Mouse (Mus musculus) ES-E14 (cell line): ENCODE results near the gene Dohh. TPM values are rescaled to one million over a fixed set of nuclear protein-coding genes. Genes with fewer than 3 reads are reported as not detected.

ENCODE experiments used
- DNase-seq: peaks from one replicate; pipeline ENCODE4 v3.0.0-alpha.2; 2013; ENCODE audit warnings: low read depth, low spot score
- H3K27ac ChIP-seq: 2 replicates; pipeline ENCODE4 v1.5.1; 2012; ENCODE audit warnings: low read depth, mild to moderate bottlenecking, low read length, moderate library complexity, mixed read lengths; ENCODE audit not compliant: poor library complexity, insufficient read depth, severe bottlenecking
- H3K36me3 ChIP-seq: 2 replicates; pipeline ENCODE4 v1.6.1; 2012; ENCODE audit warnings: mild to moderate bottlenecking, low read length, moderate library complexity, mixed read lengths; ENCODE audit not compliant: control insufficient read depth, poor library complexity, insufficient read depth, severe bottlenecking
- H3K4me1 ChIP-seq, 2 experiments: fragments of 150-350 bp in 1 of 2; sonication (generic) in 1 of 2; 2 replicates each; pipeline ENCODE4 v1.6.1; 2012; ENCODE audit warnings: low read length in 2 of 2, mild to moderate bottlenecking in 1 of 2, mixed read lengths in 1 of 2; ENCODE audit not compliant: control insufficient read depth in 2 of 2, insufficient read depth in 2 of 2, poor library complexity in 1 of 2
- H3K4me3 ChIP-seq, 2 experiments: fragments of 150-350 bp in 1 of 2; sonication (generic) in 1 of 2; 2 replicates each; pipeline ENCODE4 v1.5.1; 2012; ENCODE audit warnings: low read length in 2 of 2, low read depth in 1 of 2, mild to moderate bottlenecking in 1 of 2, mixed read lengths in 1 of 2; ENCODE audit not compliant: insufficient read depth in 1 of 2, poor library complexity in 1 of 2, severe bottlenecking in 1 of 2
- H3K9ac ChIP-seq: 2 replicates; pipeline ENCODE4 v1.6.1; 2012; ENCODE audit warnings: low read depth, mild to moderate bottlenecking, low read length, mixed read lengths; ENCODE audit not compliant: poor library complexity, insufficient read depth, severe bottlenecking
- H3K9me3 ChIP-seq: fragments of 150-350 bp; sonication (generic); 2 replicates; pipeline ENCODE4 v1.6.1; 2012; ENCODE audit warnings: low read depth, mild to moderate bottlenecking, low read length; ENCODE audit not compliant: control insufficient read depth, insufficient read depth
- CHD2 ChIP-seq: IDR thresholded peaks from 2 replicates; pipeline ENCODE4 v1.6.1; 2014; ENCODE audit warnings: mild to moderate bottlenecking, low read depth, low read length, inconsistent platforms
- HCFC1 ChIP-seq: IDR thresholded peaks from 2 replicates; pipeline ENCODE4 v1.6.1; 2012; ENCODE audit warnings: low read length, inconsistent platforms, borderline replicate concordance; ENCODE audit not compliant: insufficient read depth
- MAFK ChIP-seq: IDR thresholded peaks from 2 replicates; pipeline ENCODE4 v1.6.1; 2014; ENCODE audit warnings: mild to moderate bottlenecking, low read depth, low read length, inconsistent platforms; ENCODE audit not compliant: insufficient read depth
- ZC3H11A ChIP-seq: IDR thresholded peaks from 2 replicates; pipeline ENCODE4 v1.6.1; 2012; ENCODE audit warnings: low read depth, mild to moderate bottlenecking, inconsistent platforms, low read length, borderline replicate concordance
- ZNF384 ChIP-seq: IDR thresholded peaks from 2 replicates; pipeline ENCODE4 v1.6.1; 2012; ENCODE audit warnings: low read depth, low read length, inconsistent platforms
- in situ Hi-C, 2 experiments: fragments of 600-800 bp; cut with MboI; formaldehyde crosslinking; loops; one replicate each; pipeline ENCODE4 v1.15.1; 2025; ENCODE audit warnings: low sequenced_read_pairs in 2 of 2, inconsistent platforms in 1 of 2; ENCODE audit not compliant: unreplicated experiment in 2 of 2
- total RNA-seq: library from RNA; depleted of rRNA; stranded (reverse); fragments of 300-350 nt; gene quantifications from 2 replicates; pipeline ENCODE4 v1.2.3, GENCODE M21; 2012

Dohh gene
- total RNA-seq, 1 experiment, result 168 TPM

DNA sequence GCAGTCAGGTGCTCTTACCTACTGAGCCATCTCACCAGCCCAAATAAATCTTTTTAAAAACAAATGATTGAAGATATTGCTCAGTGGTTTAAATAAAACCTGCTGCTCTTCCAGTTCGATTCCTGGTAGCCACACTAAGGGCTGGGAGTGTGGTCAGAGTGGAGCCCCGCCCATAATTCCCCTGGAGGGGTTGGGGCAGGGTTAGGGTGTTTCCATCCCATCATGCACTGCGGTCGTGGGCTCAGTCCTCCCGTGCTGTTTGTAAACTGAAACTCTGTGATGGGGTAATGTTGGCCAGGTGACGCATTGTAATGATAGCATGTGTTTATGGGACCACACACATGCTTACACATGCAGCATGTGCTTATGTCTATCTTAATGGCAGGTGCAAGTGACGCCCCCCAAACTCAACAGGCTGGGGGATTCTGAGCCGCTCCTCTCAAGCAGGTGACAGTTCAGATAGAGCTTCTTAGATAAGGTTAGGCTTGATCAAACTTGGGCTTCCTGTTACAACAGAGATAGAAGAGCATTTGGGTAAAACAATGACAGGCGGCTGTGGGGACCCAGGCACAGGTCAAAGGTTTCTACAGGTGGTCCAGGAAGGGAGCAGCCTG is 32.4 kb upstream of the Dohh start:
- no peaks in the 10 kb centered on the region for H3K36me3 ChIP-seq
- H3K9ac ChIP-seq, result peak overlapping the region; percentile 49; the same call in 1 of the 2 replicates
- peaks cover 11 to 23% of the 10 kb centered on the region in 2 experiments; a peak in 3 of 4 replicates for H3K4me1 ChIP-seq
- TF ChIP-seq MAFK, result no peak
- TF ChIP-seq ZC3H11A, result no peak
- peak; percentile 81 for DNase-seq
- peak overlapping the region; percentile 1; the same call in 1 of the 2 replicates for H3K27ac ChIP-seq
- in situ Hi-C loops, result no loop called here
- H3K4me3 ChIP-seq, result peak overlapping the region; percentile 35 to 62
- no peaks in the 10 kb centered on the region for H3K9me3 ChIP-seq

GRCm38 (mm10) chr10:81354738-81355477 is 29.3 kb upstream of the Dohh start:
- Histone ChIP-seq H3K9ac (peak overlapping the region; percentile 34; the same call in 1 of the 2 replicates), H3K9me3 (no peaks in the 10 kb centered on the region), H3K4me3 (no peak overlapping the region; a peak in 1 of 4 replicates), H3K4me1 (peaks cover 11 to 26% of the 10 kb centered on the region in 2 experiments; a peak in 3 of 4 replicates), H3K27ac (peak overlapping the region; percentile 94), H3K36me3 (peaks cover 1% of the 10 kb centered on the region; the same call in 1 of the 2 replicates)
- no peak for DNase-seq
- in situ Hi-C loops, result no loop called here
- TF ChIP-seq MAFK (peak; percentile 89), ZNF384 (no peak)

DNA sequence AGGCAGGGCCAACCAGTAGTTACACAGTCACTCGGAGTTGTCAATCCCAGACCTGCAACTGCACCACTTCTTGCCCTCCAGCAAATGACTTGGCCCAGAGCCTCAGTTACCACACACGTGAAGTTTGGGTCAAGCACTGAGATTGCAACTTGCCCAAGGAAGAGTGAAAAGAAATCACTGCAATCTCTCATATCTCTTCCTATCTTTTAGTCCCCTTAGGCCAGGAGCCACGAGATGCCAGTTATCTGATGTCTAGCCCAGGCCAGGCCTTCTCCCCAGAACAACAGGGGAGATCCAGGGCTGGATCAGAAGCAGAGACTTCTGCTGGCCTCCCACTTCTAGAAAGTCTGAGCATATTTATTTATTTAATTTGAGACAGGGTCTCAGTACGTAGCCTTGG is 28.7 kb upstream of the Dohh start:
- Histone ChIP-seq H3K27ac (peak overlapping the region; percentile 94; the same call in 1 of the 2 replicates), H3K9me3 (no peaks in the 10 kb centered on the region), H3K4me1 (peaks cover 13 to 29% of the 10 kb centered on the region in 2 experiments; a peak in 3 of 4 replicates), H3K9ac (peak overlapping the region; percentile 15; the same call in 1 of the 2 replicates), H3K4me3 (no peak overlapping the region), H3K36me3 (peaks cover 5% of the 10 kb centered on the region; the same call in 1 of the 2 replicates)
- in situ Hi-C loops, result no loop called here
- DNase-seq, result no peak
- no peak for TF ChIP-seq ZNF384
- no peak for TF ChIP-seq MAFK
- no peak for TF ChIP-seq CHD2
- no peak for TF ChIP-seq ZC3H11A
- TF ChIP-seq HCFC1, result no peak

GRCm38 (mm10) chr10:81356352-81356990 is 27.8 kb upstream of the Dohh start:
- Histone ChIP-seq H3K4me1 (peaks cover 15 to 37% of the 10 kb centered on the region in 2 experiments; a peak in 3 of 4 replicates), H3K9ac (peak overlapping the region; percentile 53), H3K9me3 (no peaks in the 10 kb centered on the region), H3K4me3 (peak overlapping the region; percentile 77 to 79), H3K36me3 (peaks cover 11% of the 10 kb centered on the region; the same call in 1 of the 2 replicates), H3K27ac (peak overlapping the region; percentile 94)
- in situ Hi-C loops, result no loop called here
- DNase-seq, result no peak
- TF ChIP-seq ZC3H11A, result no peak
- TF ChIP-seq HCFC1, result no peak
- TF ChIP-seq ZNF384, result no peak
- TF ChIP-seq MAFK, result no peak
